Mouse (Mus musculus) fibroblast of lung, adult 2 months (primary cell): ENCODE data around the gene Tle6.
"Not testable (repeated sequence)": the region's sequence is repeated elsewhere in the genome, so short reads cannot be mapped to it uniquely, and the experiment has no call there.

ENCODE experiments used
- DNase-seq: peaks from one replicate; pipeline ENCODE4 v3.0.0-alpha.2; 2011; ENCODE audit warnings: low read depth

Tle6 gene

DNA sequence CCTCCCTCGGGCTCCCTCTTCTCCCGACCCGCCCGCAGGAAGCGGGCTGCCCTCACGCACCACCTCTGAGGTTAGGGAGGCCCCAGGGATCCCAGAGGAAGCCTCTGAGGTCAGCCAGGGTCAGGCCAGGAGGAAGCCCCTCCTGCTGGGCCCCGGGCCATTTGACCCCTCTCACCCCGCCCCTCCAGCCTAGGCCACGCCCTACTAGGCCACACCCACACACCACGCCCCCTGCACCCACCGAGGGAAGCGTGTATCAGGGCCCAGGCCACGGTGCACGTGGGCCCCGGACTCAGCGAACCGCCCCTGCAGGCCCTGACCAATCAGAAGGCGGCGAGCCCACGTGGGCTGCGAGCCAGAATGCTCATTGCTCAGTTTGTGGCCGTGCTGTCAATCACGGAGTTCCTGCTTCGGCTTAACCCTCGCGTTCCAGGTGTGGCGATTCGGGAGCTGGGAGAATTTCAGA lies at the start of gene Tle6:
Gene Tle6, minus strand, starts transcription at position 336 of the 466 bp plus-strand sequence.
- DNase-seq = peak; percentile 76

DNA sequence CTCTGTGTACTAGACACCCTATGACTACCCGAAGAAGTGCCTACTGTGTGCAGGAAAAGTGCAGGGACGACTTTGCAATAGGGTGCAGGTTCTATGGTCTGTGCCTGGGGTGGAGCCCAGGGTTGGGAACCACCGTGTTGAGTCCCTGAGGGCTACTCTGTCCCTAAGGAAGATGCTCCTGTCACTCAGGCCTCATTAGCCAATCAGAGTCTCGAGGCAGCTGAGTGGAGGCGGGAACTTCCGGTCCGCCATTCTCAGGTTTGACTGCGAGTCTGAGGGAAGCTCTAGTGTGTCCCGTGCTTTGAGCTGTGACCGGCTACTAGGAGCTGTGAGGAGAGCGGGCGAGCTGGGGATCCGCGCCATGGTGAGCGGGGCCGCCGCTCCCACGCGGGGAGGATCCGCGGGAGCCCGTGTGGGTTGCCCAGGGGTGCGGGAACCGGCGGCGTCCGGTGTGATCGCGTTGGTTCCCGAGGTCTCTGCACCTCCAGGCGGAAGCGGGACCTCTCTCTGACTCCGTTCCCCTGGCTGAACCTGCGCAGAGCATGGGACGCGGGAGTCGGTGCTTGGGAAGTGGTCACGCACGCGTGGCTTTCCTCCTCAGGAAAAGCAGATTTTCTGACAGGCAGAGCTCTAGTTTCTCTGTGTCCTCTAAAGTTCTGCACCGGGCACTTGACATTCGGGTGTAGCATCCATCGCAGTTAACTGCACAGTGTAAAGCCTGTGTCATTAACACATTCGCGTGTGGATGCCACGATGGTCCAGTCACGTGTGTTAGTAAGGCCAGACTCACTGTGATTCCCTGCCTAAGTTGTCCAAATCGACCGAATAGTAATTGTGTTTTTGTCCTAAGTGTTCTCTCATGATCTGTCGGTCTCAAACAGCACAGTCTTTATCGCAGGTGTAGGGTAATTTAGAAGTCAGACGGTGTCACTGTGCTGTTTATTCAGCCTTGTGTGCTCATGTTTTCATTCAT lies 48.2 kb upstream of the Tle6 start, which contains the start of gene Gm10778:
Gene Gm10778, plus strand, starts transcription at position 257 of the 973 bp plus-strand sequence.
- DNase-seq = peak; percentile 78

DNA sequence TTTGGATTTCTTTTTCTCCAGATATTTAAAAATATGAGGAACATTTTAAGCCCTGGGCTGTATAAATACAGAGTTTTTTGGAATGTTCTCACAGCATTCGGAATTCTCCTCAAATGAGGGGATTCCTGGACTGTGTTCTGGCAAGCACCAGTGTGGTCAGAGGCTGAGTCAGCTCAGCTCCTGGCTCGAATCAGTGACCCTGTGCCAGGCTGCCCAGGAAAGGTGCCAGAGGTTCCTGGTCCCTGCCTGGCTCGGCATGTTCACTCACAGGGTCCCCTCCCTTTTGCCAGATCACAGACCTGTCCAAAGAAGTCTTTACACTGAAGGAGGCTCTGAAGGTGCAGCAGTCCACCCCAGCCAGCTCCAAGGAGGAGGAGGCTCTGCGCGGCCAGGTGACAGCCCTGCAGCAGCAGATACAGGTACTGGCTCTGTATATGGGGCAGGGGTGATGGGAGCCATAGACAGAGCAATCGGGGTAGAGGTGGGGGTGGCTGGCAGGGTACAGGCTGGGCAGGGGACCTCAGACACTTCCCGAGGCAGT lies 45.2 kb upstream of the Tle6 start:
- peak; percentile 64 for DNase-seq

DNA sequence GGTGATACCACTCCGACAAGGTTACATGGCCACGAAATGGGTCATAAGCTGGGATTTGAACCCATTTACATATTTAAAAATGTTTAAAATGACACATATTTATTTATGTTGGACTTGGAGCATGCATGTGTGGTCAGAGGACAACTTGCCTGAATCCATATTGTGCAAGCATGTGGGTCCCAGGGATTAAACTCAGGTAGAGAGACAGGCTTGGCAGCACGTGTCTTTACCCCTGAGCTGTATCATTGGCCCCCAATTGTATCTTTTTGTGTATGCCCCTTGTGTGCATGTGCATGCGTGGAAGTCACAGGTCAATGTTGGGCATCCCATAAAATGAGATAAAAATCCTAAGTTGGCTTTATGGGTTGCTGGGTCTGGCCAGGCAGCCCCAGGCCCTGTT lies 44.5 kb upstream of the Tle6 start:
- DNase-seq = no peak

DNA sequence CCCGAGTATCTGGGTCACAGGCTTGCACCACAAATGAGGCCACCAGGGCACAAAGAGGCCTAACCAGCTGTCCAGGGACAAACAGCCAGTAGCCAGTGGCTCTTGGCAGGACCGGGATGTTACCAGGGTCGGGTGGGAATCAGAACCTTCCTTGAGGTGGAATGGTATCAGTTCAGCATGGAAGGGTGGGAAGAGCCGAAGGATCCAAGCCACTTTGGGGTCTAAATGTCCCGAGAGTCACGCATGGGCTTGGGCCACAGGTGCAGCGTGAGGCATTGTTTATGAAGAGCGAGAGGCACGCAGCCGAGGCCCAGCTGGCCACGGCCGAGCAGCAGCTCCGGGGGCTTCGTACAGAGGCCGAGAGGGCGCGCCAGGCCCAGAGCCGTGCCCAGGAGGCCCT lies 43.8 kb upstream of the Tle6 start:
- no peak for DNase-seq

DNA sequence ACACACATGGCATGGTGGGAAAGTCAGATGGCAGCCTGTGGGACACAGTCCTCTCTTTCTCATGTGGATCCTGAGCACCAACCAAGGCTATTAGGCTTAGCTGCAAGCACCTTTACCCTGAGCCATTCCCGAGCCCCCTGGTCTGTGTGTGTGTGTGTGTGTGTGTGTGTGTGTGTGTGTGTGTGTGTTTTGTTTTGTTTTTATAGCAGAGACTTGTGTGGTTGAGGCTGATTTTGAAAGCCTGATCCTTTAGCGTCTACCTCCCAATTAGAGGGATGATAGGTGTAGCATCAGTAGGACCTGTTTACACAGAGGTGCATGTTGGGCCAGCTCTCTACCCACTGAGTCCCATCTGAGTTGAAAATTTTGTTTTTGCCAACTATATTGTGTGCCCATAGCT lies 43.3 kb upstream of the Tle6 start:
- DNase-seq = no peak

DNA sequence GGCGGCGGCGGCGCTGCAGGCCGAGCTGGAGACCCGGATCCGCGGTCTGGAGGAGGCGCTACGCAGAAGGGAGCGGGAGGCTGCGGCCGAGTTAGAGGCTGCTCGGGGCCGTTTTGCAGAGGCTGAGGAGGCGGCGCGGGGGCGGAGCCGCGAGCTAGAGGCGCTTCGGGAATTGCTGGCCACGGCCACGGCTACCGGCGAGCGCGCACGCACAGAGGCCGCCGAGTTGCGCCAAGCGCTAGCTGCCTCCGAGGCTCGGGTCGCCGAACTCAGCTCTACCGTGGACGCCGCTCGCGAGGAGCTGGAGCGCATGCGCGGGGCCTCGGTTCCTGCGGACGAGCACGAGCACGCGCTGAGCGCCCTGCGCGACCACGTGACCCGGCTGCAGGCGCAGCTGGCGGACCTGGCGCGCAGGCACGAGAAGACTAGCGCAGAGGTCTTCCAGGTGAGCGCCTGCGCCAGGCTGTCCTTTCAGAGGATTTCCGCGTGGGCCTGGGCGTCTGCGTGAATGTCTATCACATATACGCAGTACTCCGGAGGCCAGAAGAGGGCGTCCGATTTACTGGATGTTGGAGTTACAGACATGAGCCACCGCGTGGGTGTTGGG lies 42.7 kb upstream of the Tle6 start:
- peak; percentile 90 for DNase-seq

DNA sequence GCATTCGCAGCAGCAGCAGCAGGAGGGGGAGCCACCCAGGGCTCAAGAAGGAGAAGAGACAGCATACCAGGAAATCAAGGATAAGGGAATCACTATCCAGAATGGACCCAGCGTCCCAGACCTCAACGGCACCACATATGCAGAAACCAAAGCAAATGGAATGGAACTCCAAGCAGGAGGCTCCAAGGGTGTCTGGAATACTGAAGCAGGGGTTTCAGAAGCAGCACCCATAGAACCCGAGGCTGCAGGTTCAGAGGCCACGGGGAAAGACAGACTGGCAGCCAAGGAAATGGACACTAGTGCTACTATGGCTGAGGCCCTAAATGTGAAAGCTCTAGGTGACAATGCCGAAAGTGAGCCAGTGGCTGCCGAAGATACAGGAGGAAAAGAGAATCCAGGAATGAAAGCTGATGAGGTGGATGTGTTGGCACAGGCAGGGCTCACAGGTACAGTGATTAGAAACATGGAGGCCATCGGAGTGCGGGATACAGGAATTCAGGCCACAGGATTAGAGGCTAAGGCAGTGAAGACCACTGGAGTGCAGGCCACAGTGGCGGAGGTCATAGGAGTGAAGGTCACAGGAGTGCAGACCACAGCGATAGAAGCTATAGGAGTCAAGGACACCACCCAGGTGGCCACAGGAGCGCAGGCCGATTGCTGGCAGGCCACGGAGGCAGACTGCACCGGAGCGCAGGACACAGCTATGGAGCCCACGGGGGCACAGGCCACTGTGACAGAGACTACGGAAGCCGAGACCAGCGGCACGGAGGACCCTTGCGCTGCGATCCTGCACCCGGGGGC lies 42.0 kb upstream of the Tle6 start:
- DNase-seq = no peak

DNA sequence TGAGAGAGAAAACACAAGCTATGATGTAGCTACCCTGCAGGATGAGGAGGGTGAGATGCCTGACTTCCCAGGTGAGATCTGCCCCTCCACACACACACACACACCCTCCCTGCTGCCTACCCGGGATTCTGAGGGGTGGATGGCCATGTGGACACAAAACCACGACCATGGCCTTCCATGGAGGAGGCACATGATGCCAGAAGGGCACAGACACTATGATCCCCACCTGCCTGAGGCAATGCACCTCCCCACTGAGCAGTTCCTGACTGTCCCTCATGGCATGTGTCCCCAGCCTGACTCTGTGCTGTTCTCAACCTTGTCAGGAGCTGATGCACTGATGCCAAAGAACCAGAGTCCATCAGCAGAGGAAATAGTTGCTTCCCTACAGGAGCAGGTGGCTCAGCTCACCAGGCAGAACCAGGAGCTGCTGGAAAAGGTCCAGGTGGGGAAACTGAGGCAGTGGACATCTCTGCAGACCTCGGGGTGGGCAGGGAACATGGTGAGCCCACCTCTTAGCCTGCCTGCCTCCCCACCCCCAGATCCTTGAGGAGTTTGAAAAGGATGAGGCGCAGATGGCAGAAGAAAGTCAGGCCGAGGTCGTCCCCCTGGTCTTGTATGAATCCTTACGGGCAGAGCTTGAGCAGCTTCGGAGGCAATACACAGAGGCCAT lies 41.2 kb upstream of the Tle6 start:
- DNase-seq = no peak

DNA sequence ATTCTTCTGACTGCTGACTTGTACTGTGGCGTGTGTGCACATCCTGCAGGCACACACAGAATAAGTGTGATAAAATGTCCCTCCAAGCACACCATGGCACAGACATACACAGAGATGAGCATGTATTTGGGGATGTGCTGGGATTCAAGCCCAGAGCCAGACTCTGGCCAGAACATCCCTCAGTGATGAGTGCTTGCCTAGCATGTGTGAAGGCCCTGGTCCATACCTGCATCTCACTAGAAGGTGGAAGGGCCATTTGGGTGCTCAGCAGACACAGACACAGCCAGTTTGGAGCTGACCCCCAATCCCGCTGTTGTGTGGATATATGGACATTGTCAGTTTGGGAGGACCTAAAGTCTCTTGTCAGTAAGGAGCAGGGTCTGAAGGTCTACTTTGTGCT lies 40.7 kb upstream of the Tle6 start:
- DNase-seq = no peak

DNA sequence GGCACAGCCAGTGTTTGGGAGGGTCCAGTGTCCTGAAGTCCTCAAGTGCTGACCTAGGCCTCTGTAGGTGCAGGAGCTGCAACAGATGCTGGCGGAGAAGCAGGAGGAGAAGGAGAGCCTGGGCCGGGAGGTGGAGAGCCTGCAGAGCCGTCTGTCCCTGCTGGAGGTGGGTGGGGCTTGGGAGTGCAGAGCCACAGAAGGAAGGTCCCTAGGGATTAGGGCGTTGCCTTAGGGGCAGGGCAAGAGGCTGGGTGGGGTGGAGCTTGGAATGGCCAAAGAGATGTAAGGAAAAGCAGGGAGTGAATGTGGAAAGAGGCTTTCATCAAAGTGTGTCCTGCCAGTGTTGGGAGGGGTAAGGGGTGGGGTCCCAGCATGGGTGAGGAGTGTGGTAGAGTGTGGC lies 40.0 kb upstream of the Tle6 start:
- not testable (repeated sequence) for DNase-seq

DNA sequence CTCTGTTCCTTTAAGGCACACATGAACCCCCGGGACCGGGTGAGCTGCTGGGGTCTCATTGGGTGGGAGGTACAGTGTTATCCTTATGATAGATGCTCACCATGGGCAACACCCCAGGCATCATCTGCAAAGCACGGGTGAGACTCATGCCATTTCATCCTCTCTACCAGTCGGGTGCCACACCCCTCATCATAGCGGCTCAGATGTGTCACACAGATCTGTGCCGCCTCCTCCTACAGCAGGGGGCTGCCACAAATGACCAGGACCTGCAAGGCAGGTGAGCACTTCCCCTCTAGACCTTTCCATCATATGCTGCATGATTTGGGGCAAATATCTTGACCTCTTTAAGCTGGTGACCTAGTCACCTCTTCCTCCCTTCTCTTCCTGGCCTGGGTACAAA lies 37.2 kb upstream of the Tle6 start:
- no peak for DNase-seq

DNA sequence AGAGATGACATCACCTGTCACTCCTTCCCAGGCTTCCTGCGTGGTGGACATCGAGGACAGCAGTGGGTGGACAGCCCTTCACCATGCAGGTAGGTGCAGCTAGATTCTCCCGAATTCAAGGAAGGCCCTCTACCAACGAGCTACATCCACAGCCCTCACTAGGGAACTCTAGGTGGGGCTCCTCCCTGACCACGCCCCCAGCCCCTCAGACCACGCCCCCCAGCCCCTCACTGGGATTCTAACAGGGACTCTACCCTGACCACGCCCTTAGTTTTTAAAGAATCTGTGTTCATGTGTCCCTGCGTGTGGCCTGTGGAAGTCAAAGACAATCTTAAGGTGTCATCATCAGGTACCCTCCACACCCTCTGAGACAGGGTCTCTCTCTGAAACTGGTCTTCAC lies 35.5 kb upstream of the Tle6 start:
- no peak for DNase-seq

DNA sequence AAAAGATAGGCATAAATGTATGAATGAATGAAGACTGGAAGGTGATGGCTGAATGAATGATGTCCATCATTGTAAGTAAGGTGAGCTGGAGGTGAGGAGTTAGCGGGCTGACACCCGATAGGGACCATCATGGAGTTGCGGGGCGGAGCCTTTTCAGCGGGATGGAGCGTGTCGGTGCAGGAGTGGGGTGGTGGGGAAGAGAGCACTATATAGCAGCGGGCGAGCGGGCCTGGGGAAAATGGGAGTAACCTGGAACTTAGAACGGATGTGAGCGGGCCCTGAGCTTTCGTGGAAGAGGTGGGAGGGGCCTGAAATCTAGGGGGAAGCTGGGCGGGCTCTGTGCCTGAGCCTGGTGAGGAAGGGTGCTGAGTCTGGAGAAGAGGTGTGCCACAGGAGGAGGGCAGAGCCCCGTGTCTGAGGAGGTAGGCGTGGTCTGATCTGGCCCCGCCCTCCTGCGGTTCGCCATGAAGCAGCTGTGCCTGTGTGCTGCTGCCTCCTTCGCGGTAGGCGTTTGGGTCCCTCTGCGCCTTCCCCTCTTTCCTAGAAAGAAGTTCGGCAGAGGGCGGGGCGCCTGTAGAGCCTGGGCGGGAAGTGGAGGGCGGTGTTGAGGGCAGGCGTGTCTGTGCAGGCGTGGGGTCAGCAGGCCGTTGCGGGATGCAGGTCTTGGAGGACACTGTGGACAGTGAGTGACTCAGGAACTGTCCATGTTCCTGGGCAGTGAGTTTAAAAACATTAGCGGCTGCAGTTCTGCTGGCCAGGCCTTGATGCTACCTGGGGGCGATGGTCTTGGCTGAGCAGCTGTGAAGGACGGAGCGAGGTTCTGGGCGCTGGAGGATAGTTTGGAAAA lies 32.6 kb upstream of the Tle6 start:
- DNase-seq = peak; percentile 55

DNA sequence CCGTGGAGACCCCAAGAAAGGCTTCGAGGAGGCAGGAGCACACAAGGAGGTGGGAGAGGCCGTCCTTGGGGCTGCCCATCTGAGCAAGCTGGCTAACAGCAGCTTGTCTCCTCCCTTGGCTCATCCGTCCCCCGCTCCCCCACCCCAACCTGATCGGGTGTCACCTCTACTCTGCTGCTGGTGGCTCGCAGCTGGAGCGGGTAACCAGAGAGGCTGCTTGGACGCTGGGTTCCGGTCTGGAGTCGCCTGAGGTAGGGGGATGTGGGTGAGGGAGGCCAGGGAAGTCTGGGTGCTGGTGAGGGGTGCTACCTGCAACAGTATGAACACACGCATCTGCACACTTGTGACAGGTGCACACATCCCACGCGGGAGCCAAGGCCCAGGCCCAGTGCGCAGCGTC lies 27.5 kb upstream of the Tle6 start, which contains the start of gene Ankrd24:
Gene Ankrd24, plus strand, starts transcription at position 151 of the 400 bp plus-strand sequence.
- no peak for DNase-seq

DNA sequence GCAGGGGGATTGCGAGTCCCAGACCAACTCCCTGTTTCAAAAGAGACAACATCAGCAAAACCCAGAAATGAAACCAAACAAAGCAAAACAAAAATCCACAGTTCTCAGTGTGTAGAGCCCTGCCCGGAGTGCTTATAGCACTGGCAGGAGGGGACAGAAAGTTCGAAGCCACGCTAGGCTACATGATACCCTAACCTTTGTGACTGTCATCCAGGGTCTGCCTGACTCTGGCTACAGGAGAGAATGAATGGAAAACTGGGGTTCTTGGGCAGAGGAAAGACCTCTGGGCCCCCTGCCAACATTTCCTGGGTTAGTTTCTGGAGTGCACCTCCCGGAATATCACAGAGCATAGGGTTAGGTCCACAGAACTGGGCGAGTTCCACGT lies 27.0 kb upstream of the Tle6 start:
- no peak for DNase-seq

DNA sequence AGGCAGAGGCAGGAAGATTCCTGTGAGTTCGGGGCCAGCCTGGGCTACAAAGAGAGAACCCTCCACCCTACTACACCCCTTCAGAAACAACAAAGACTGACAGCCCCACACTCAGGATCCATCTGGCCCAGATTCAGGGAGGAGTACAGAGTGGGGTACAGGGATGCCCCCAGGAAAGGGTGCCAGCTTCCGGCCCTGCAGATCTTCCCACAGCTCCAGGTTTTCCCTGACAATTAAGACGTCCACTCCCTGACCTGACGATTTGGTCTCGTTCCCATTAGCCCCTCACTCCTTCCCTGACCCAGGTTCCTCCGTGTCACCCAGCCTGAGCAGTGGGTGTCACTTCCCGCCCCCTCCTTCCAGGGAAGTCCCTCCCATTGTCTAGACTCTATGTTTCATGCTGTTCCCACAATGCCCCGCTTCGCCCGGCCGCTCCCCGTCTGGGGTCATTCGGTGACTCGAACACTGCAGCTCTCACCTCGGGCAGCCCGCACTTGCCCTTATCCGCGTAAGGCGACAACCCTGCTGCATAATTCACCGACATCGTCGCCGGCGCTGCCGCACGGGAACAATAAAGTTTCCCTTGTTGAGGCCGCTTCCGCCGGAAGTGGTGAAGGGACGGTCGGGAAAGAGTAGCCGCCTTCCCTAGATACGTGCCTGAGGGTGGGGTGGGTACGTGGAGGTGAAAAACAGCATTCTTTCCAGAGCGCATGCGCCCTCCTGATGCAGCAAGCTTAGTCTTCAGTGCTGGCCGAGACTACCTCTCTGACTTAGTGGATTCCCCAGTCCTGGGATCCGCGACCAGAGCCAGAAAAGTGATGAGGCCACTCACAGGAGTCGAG lies 26.3 kb upstream of the Tle6 start, which contains the start of gene Sirt6:
Gene Sirt6, minus strand, starts transcription at position 804 of the 842 bp plus-strand sequence.
- DNase-seq = peak; percentile 84

DNA sequence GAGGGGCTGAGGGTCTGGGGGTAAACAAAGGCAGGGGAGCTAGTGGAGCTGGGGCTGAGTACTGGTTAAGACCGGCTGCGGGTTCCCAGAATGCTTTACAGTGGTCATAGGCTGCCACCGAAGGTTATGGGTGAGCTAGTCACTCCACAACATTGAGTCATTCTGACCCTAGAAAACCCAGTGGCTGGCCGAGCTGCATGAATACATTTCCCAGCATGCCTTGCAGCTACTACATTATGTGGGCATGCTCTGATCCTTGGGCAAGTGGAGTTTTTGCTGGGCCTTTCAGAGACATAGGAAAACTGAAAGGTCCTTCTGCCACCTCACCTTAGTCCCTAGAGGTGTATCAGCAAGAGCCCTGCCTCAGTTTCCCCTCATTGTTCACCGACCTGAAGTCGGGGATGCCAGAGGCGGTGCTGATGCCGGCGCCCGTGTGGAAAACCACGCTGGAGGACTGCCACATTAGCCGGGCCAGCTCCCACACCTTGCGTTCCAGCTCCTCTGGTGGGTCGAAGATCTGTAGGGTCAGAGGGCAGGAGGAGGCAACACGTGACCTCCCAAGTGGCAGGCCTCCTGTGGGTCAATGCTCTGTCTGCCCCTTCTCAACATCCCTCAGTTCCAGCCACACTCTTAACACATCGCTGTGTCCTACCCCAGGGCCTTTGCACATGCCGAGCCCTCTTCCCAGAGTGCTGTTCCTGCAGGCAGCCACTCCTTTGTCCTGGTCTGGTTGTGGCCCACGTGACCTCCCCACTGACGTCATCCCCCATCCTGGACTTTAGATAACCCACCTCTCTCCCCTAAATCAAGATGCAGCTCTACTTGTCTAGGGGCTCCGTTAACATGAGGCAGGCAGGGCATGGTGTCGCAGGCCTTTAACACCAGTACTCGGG lies 25.5 kb upstream of the Tle6 start:
- DNase-seq = no peak
